Mouse (Mus musculus): ENCODE measurements at regions not wholly inside any gene's neighbourhood (a gene's known extent, or its start where the extent isn't known, plus 50 kb on each side); places are given as distances from the start of the nearest gene placed in this dataset.
A peak's percentile ranks its signal among the peaks of the same experiment; 100 is the strongest.

- H3K9ac ChIP-seq (ENCODE audit: low read depth, low read length), result no peak overlapping the region
- no peaks in the 10 kb centered on the region for H3K9me3 ChIP-seq (ENCODE audit: control insufficient read depth, low read length)
- no peak overlapping the region for H3K4me3 ChIP-seq (ENCODE audit: low read depth, low read length)
- DNase-seq (ENCODE audit: low spot score), result peak; percentile 83
- no peaks in the 10 kb centered on the region for H3K36me3 ChIP-seq (ENCODE audit: control insufficient read depth, insufficient read depth, low read length)
- no peaks in the 10 kb centered on the region for H3K27me3 ChIP-seq (replicated peaks; ENCODE audit: control insufficient read depth, insufficient read depth, low read length)
- ATAC-seq (ENCODE audit: low read depth), result peak; percentile 44
- no peak overlapping the region for H3K4me2 ChIP-seq (ENCODE audit: low read depth, low read length)
- 49% methylated on average over 4 of the region's 4 CpGs for WGBS
- H3K4me1 ChIP-seq (ENCODE audit: control insufficient read depth, insufficient read depth, low read length), result peaks cover 27% of the 10 kb centered on the region
- no peak overlapping the region for H3K27ac ChIP-seq (replicated peaks; ENCODE audit: low read depth, low read length)
Observed at GRCm38 (mm10) chr10:96458551-96458950, 158.3 kb upstream of the Btg1 start.

GRCm38 (mm10) chr10:96459186-96459585 is 157.6 kb upstream of the Btg1 start:
- ATAC-seq (ENCODE audit: low read depth), result no peak
- peak overlapping the region; percentile 56 for H3K27ac ChIP-seq (replicated peaks; ENCODE audit: low read depth, low read length)
- WGBS, result 69% methylated on average over 3 of the region's 3 CpGs
- H3K9ac ChIP-seq (ENCODE audit: low read depth, low read length), result no peak overlapping the region
- H3K4me3 ChIP-seq (ENCODE audit: low read depth, low read length), result no peak overlapping the region
- no peaks in the 10 kb centered on the region for H3K36me3 ChIP-seq (ENCODE audit: control insufficient read depth, insufficient read depth, low read length)
- H3K27me3 ChIP-seq (replicated peaks; ENCODE audit: control insufficient read depth, insufficient read depth, low read length), result no peaks in the 10 kb centered on the region
- DNase-seq (ENCODE audit: low spot score), result peak; percentile 26
- peaks cover 27% of the 10 kb centered on the region for H3K4me1 ChIP-seq (ENCODE audit: control insufficient read depth, insufficient read depth, low read length)
- no peak overlapping the region for H3K4me2 ChIP-seq (ENCODE audit: low read depth, low read length)
- no peaks in the 10 kb centered on the region for H3K9me3 ChIP-seq (ENCODE audit: control insufficient read depth, low read length)

GRCm38 (mm10) chr10:96460151-96460550 is 156.7 kb upstream of the Btg1 start:
- peaks cover 27% of the 10 kb centered on the region for H3K4me1 ChIP-seq (ENCODE audit: control insufficient read depth, insufficient read depth, low read length)
- 35% methylated on average over 9 of the region's 9 CpGs for WGBS
- no peaks in the 10 kb centered on the region for H3K9me3 ChIP-seq (ENCODE audit: control insufficient read depth, low read length)
- ATAC-seq (ENCODE audit: low read depth), result no peak
- H3K36me3 ChIP-seq (ENCODE audit: control insufficient read depth, insufficient read depth, low read length), result no peaks in the 10 kb centered on the region
- no peak overlapping the region for H3K9ac ChIP-seq (ENCODE audit: low read depth, low read length)
- no peak for DNase-seq (ENCODE audit: low spot score)
- no peaks in the 10 kb centered on the region for H3K27me3 ChIP-seq (replicated peaks; ENCODE audit: control insufficient read depth, insufficient read depth, low read length)
- H3K4me3 ChIP-seq (ENCODE audit: low read depth, low read length), result no peak overlapping the region
- H3K4me2 ChIP-seq (ENCODE audit: low read depth, low read length), result peak overlapping the region; percentile 31
- H3K27ac ChIP-seq (replicated peaks; ENCODE audit: low read depth, low read length), result peak overlapping the region; percentile 56

- Histone ChIP-seq H3K4me2 (ENCODE audit: low read depth, low read length) (peak overlapping the region; percentile 37), H3K9ac (ENCODE audit: low read depth, low read length) (no peak overlapping the region), H3K27me3 (replicated peaks; ENCODE audit: control insufficient read depth, insufficient read depth, low read length) (no peaks in the 10 kb centered on the region), H3K27ac (replicated peaks; ENCODE audit: low read depth, low read length) (peak overlapping the region; percentile 69), H3K4me3 (ENCODE audit: low read depth, low read length) (0 out of 2 replicates have a peak overlapping the region, but pooled peaks have one; percentile 8), H3K36me3 (ENCODE audit: control insufficient read depth, insufficient read depth, low read length) (no peaks in the 10 kb centered on the region), H3K4me1 (ENCODE audit: control insufficient read depth, insufficient read depth, low read length) (peaks cover 27% of the 10 kb centered on the region), H3K9me3 (ENCODE audit: control insufficient read depth, low read length) (no peaks in the 10 kb centered on the region)
- peak; percentile 91 for DNase-seq (ENCODE audit: low spot score)
- ATAC-seq (ENCODE audit: low read depth), result peak; percentile 91
- WGBS, result 14% methylated on average over 10 of the region's 10 CpGs
Observed at GRCm38 (mm10) chr10:96460617-96461338, 156.0 kb upstream of the Btg1 start.

- Histone ChIP-seq H3K4me1 (ENCODE audit: control insufficient read depth, insufficient read depth, low read length) (peaks cover 5% of the 10 kb centered on the region), H3K4me2 (ENCODE audit: low read depth, low read length) (no peak overlapping the region), H3K9me3 (ENCODE audit: control insufficient read depth, low read length) (no peaks in the 10 kb centered on the region), H3K27me3 (replicated peaks; ENCODE audit: control insufficient read depth, insufficient read depth, low read length) (no peaks in the 10 kb centered on the region), H3K4me3 (ENCODE audit: low read depth, low read length) (no peak overlapping the region), H3K36me3 (ENCODE audit: control insufficient read depth, insufficient read depth, low read length) (no peaks in the 10 kb centered on the region), H3K27ac (replicated peaks; ENCODE audit: low read depth, low read length) (no peak overlapping the region), H3K9ac (ENCODE audit: low read depth, low read length) (no peak overlapping the region)
- no peak for ATAC-seq (ENCODE audit: low read depth)
- WGBS, result 79% methylated on average over 6 of the region's 6 CpGs
- no peak for DNase-seq (ENCODE audit: low spot score)
Observed at GRCm38 (mm10) chr10:96465967-96466366, 150.8 kb upstream of the Btg1 start.

GRCm38 (mm10) chr10:96466845-96467244 is 150.0 kb upstream of the Btg1 start:
- no peak for ATAC-seq (ENCODE audit: low read depth)
- Histone ChIP-seq H3K4me3 (ENCODE audit: low read depth, low read length) (no peak overlapping the region), H3K9ac (ENCODE audit: low read depth, low read length) (no peak overlapping the region), H3K27me3 (replicated peaks; ENCODE audit: control insufficient read depth, insufficient read depth, low read length) (no peaks in the 10 kb centered on the region), H3K36me3 (ENCODE audit: control insufficient read depth, insufficient read depth, low read length) (no peaks in the 10 kb centered on the region), H3K9me3 (ENCODE audit: control insufficient read depth, low read length) (no peaks in the 10 kb centered on the region), H3K4me1 (ENCODE audit: control insufficient read depth, insufficient read depth, low read length) (no peaks in the 10 kb centered on the region; the same call in 1 of the 2 replicates), H3K4me2 (ENCODE audit: low read depth, low read length) (no peak overlapping the region), H3K27ac (replicated peaks; ENCODE audit: low read depth, low read length) (no peak overlapping the region)
- no peak for DNase-seq (ENCODE audit: low spot score)
- WGBS, result 76% methylated on average over 3 of the region's 3 CpGs

GRCm38 (mm10) chr10:96467661-96468060 is 149.1 kb upstream of the Btg1 start:
- Histone ChIP-seq H3K4me3 (ENCODE audit: low read depth, low read length) (no peak overlapping the region), H3K4me2 (ENCODE audit: low read depth, low read length) (no peak overlapping the region), H3K9me3 (ENCODE audit: control insufficient read depth, low read length) (no peaks in the 10 kb centered on the region), H3K4me1 (ENCODE audit: control insufficient read depth, insufficient read depth, low read length) (no peaks in the 10 kb centered on the region; the same call in 1 of the 2 replicates), H3K27me3 (replicated peaks; ENCODE audit: control insufficient read depth, insufficient read depth, low read length) (no peaks in the 10 kb centered on the region), H3K36me3 (ENCODE audit: control insufficient read depth, insufficient read depth, low read length) (no peaks in the 10 kb centered on the region), H3K27ac (replicated peaks; ENCODE audit: low read depth, low read length) (no peak overlapping the region), H3K9ac (ENCODE audit: low read depth, low read length) (no peak overlapping the region)
- WGBS, result 61% methylated on average over 4 of the region's 4 CpGs
- no peak for ATAC-seq (ENCODE audit: low read depth)
- DNase-seq (ENCODE audit: low spot score), result no peak

GRCm38 (mm10) chr10:96471523-96471922 is 145.3 kb upstream of the Btg1 start:
- DNase-seq (ENCODE audit: low spot score), result no peak

GRCm38 (mm10) chr10:96479350-96479749 is 137.5 kb upstream of the Btg1 start:
- H3K36me3 ChIP-seq (ENCODE audit: control insufficient read depth, insufficient read depth, low read length), result no peaks in the 10 kb centered on the region
- 0 out of 2 replicates have a peak overlapping the region, but pooled peaks have one; percentile 35 for H3K27ac ChIP-seq (replicated peaks; ENCODE audit: low read depth, low read length)
- peaks cover 15% of the 10 kb centered on the region; the same call in 1 of the 2 replicates for H3K4me1 ChIP-seq (ENCODE audit: control insufficient read depth, insufficient read depth, low read length)
- no peak overlapping the region for H3K4me3 ChIP-seq (ENCODE audit: low read depth, low read length)
- no peak overlapping the region for H3K4me2 ChIP-seq (ENCODE audit: low read depth, low read length)
- no peaks in the 10 kb centered on the region for H3K27me3 ChIP-seq (replicated peaks; ENCODE audit: control insufficient read depth, insufficient read depth, low read length)
- no peak for DNase-seq (ENCODE audit: low spot score)
- WGBS, result 77% methylated on average over 12 of the region's 12 CpGs
- H3K9me3 ChIP-seq (ENCODE audit: control insufficient read depth, low read length), result no peaks in the 10 kb centered on the region
- H3K9ac ChIP-seq (ENCODE audit: low read depth, low read length), result no peak overlapping the region
- peak; percentile 28; the same call in 1 of the 2 replicates for ATAC-seq (ENCODE audit: low read depth)

More at GRCm38 (mm10) chr10:96471523-96471922, 145.3 kb upstream of the Btg1 start:
- H3K9ac ChIP-seq (ENCODE audit: low read depth, low read length), result no peak overlapping the region
- H3K4me1 ChIP-seq (ENCODE audit: control insufficient read depth, insufficient read depth, low read length), result peaks cover 6% of the 10 kb centered on the region; the same call in 1 of the 2 replicates
- no peak overlapping the region for H3K4me3 ChIP-seq (ENCODE audit: low read depth, low read length)
- no peaks in the 10 kb centered on the region for H3K9me3 ChIP-seq (ENCODE audit: control insufficient read depth, low read length)
- H3K4me2 ChIP-seq (ENCODE audit: low read depth, low read length), result no peak overlapping the region
- H3K36me3 ChIP-seq (ENCODE audit: control insufficient read depth, insufficient read depth, low read length), result no peaks in the 10 kb centered on the region
- no peak for ATAC-seq (ENCODE audit: low read depth)
- no peak overlapping the region for H3K27ac ChIP-seq (replicated peaks; ENCODE audit: low read depth, low read length)
- H3K27me3 ChIP-seq (replicated peaks; ENCODE audit: control insufficient read depth, insufficient read depth, low read length), result no peaks in the 10 kb centered on the region
